Mouse (Mus musculus) E14TG2a.4 (cell line): Measurements from ENCODE around the gene Pou2f2.

ENCODE experiments used
- CTCF ChIP-seq: conservative IDR thresholded peaks from 2 replicates; pipeline ENCODE4 v1.5.1; 2014; ENCODE audit warnings: low read length
- POU5F1 ChIP-seq: IDR thresholded peaks from 2 replicates; pipeline ENCODE4 v1.6.1; 2014; ENCODE audit warnings: low read length, borderline replicate concordance

GRCm38 (mm10) chr7:25214172-25214571 lies 34.6 kb upstream of the Pou2f2 start:
- TF ChIP-seq CTCF (no peak), POU5F1 (no peak)
